Mouse (Mus musculus) frontal cortex, postnatal 14 days (tissue): ENCODE results near the gene Ttll13.

Experiments used
- DNase-seq, 2 experiments: peaks; one replicate each; pipeline ENCODE4 v3.0.0; 2022; ENCODE audit warnings: low spot score in 2 of 2

Gene Ttll13

DNA sequence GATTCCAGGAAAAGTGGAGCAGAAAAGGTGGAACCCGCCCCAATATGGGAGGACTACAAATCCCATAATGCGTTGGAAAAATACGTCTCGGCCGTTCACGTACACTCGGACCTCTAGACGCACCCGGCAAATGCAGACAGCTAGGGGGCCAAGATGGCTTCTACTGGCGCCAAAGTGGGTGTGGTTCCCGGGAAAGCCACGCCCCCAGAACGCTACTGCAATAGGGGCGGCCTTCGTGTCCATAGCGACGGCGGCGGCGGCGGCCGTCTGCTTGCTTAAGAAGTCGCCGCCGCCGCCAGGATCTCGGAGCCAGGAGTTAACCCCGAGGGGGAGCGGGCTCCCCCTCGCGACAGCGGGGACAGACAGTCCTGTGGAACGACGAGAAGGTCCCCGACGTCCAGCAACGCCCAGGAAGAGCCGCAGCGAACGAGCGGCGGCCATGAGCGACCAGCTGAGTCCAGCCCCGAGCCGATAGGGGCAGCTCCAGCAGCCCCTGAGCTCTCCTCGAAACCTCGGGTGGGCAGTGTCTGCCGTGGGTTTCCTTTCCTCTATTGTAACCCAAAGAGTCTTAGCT lies at the start of gene Ttll13:
Ttll13 (plus strand) TSS at position 229 of the 574 bp plus-strand sequence.
- DNase-seq, result peak; percentile 92 to 94

DNA sequence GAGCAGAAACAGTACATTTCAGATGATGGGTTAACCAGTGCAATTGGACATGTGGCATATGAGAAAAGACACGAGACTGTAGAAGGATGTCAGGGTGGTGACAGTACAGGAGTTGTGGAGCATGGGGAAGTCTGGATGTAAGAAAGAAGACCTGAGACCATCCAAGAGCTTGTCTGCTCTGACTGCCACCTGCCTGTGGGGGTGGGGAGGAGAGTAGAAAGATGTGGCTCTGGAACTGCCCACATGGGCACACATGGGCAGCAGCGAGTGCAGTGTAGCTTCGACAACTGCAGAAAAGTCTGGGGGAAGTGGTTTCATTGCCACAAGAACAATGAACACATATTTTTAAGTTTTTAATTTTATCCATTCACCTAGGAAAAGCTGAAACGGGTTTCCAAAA lies 48.8 kb upstream of the Ttll13 start:
- DNase-seq, result no peak

DNA sequence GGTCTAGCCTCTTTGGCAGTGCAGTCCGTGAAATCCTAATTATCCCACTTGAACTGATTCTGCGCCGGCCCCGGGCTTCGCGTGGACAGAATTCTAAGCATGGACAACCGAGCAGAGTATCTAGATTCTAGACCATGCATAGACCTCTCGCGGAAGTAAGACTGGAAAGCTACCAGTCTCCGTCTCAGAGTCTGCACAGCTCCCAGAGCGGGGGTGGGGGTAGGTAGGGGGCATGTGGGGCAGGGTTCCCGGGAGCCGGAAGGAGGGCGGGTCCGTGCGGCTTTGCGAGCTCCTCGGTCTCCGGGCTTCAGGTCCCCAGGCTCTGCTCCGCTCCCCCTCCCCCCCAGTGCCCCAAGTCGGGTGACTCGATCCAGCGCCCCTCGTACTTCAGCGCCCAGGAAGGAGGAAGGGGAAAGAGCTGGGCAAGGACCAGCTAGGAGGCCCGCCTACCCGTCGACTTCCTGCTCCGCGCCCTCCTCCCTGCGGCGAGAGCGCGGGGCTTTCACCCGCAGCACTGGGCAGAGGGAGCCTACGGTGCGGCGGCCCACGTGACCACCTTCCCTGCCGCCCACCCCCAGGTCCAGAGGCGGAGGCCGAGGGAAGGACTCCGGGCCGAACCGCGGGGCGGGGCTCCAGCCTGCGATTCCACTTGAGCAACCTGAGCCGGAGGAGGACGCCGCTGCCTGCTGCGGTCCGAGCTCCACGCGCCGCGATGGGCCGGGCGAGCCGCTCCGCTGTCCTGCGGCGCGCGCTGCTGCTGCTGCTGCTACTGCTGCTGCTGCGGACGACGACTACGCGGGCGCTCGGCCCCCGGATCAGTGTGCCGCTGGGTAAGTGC lies 48.0 kb upstream of the Ttll13 start:
- DNase-seq, result peak; percentile 66 to 70

DNA sequence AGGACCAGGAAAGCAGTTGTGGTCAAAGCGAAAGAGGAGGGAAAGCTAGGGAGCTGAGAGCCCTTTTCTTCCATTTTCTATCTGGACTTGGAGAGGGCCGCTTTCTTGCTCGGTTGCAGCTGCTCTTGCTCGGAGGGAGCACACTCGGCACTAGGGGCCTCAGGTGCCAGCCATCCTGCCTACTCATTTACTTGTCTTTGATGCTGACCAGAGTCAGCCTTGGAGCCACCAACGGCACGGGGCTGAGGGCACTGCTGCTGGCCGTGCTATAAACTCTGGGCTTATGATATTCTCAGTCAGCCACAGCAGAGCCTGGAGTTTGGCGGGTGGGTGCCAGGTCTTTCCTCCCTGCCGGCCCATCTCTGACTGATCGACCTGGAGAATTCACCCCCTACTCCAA lies 47.3 kb upstream of the Ttll13 start:
- no peak for DNase-seq

DNA sequence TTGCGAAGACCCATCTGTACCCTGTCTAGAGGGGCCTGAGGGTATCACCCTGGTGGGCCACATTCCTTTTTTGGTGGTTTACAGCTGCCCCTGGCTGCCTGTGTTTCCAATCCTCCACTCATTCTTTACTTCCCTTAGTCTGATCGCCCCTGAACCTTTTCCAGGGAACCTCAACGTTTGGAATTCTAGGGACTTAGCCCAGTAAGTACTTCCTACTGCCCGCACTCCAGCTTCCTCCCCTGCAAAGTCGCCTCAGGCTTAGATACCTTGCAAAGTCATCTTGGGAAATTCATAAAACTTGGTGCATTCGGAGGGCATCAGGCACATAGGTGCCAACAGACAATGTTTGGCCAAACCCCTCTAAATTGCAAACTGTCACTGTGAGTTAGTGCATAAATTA lies 46.9 kb upstream of the Ttll13 start:
- DNase-seq, result no peak

DNA sequence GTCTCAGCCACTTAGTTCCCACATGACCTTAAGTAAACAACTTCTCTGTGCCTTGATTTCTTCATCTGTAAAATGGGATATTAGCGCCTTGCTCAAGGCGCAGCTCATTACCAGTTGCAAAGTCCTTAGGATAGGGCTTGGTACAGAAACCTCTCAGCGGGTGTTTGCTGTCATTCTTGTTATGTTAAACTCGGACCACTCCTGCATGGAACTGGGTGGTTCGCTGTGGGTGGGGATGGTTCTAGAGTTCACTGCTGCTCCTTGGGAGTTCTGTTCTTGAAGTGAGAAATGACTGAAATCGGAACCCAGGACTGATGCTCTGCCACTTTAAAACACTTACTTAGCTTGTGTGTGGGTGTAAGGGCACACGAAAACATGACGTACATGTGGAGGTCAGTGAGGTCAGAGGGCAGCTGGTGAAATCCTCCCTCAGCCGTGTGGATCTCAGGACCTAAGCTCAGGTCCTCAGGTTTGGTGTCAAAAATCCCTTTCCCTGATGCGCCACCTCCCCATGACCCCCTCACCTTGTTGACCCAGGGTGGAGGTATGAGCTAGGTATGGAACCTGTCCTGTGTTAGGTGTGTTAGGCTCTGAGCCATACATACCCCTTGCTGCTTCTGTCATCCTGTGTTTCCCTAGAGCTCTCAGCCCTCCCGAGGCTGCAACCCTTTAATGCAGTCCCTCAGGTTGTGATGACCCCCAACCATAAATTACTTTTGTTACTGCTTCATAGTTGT lies 46.2 kb upstream of the Ttll13 start:
- no peak for DNase-seq

DNA sequence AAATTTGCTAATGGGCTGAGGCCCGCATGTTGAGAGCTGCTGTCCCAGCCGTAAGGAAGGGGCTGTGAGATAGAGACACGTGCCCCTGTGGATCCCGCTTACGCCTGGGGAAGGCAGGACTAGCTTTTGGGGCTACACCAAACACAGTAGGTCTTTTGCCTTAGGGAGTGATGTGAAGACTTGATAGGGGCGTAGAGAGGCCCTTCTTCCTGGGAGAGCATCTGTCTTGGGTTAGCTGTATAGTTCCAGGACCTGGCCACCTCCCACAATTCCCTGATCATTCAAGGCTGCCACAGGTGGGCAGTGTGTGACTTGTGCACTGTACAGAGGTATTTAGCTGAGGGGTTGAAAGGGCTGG lies 45.6 kb upstream of the Ttll13 start:
- DNase-seq, result no peak

DNA sequence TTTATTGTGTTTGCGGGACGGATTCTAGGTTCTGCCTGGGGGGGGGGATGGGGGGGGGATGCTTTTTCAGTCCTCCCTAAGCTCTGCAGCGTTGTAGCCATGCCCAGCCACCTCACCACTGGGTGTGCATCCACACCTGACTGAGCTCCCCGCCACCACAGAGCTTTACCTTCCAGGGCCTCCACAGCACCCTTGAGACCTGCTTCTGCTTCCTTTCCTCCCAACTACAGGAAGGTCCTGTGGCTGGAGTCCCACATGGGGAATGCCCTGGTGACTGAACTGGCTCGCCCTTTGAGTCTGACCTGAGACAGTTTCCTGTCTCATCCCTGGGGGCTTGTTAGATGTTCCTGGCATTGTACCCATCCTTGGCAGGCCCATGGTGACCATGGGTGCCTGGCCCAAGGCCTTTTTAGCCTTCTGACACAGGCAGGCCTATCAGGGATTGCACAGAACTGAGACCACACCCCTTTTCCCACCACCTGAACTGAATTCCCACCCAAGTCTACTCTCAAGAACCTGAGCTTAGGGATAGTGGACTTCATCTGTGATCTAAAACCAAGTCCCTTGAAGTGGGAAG lies 45.1 kb upstream of the Ttll13 start:
- DNase-seq, result no peak

DNA sequence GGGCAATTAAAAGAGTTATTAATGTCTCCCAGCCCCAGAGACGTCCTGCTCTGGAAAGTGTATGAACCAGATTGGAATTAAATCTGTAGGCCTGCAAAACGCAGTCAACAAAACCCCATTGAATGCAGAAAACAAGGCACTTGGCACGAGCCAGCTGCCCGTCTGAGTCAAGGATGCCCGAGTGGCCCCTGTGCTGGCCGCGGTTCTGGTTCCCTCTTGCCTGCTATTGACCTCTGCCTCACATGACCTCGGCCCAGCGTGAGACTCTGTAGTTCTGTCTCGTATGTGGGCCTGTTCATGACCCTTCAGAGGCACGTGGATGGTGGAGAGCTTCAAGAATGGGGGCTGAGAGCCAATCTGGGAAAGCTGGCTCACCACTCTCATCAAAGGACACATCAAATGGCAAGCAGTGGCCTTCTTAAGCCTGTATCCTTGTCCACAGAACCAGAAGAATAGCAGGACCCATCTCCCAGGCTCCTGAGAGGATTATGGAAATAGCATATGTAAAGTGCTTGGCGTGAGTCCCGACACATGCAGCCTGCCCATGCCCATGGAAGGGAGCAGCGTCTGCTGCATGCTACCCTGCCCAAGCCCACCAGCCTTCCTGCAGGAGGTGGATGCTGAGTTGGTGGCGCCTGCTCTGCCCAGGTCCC lies 44.2 kb upstream of the Ttll13 start:
- DNase-seq, result no peak

DNA sequence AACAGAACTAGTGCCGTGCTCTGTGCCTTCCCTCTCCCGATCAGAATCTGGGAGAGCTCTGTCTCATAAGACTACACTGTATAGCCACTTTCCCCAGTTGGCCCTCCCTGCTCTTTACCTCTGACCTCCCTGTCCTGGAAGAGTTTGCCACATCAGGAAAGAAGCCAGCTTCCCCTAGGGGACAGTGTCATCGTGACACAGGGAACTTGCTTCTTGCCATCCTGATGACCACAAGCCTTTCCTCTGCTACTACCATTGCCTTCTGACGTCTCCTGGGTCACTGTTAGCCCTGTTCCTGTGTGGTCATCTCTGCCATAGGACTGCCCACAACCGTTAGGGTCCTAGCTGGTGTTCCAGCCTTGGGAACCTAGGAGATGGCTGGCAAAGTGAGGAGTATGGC lies 43.2 kb upstream of the Ttll13 start:
- DNase-seq, result no peak

DNA sequence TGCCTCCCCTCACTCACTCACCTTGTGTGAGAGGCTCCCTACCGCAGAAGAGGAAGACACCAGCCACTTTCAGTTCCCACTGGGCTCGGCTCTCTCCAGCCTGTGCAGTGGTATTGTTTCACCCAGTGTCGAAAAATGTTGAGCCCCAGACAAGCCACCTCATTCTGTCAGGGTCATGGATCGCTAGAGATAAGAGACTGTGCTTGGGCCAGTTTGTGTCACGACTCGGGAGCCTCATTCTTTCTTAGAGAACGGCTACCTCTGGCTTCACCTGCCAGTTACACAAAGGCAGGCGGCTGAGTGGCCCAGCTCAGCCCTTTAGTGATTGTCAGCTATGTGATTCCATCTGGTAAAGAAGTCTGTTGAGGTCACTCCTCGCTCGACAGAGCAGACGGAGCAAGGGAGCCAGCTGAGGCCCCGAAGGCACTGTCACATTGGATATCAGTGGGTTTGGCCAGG lies 42.5 kb upstream of the Ttll13 start:
- no peak for DNase-seq

DNA sequence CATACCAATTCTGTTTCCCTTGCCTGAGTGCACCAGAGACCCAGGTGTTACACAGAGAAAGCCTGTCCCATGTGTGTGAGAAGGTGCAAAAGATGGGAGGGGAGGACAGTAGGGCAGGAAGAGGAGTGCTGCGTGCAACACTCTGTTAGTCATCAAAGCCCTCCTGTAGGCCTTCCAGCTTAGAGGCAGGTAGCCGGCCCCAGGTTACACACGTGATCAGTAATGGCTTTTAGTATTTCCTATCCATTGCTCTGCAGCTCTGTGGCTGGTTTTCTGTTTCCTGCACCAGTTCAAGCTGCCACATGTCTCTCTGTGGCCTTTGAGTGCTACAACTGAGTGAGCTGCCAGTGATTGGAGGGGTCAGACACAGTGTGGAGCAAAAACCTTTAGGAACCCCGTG lies 41.8 kb upstream of the Ttll13 start:
- no peak for DNase-seq

DNA sequence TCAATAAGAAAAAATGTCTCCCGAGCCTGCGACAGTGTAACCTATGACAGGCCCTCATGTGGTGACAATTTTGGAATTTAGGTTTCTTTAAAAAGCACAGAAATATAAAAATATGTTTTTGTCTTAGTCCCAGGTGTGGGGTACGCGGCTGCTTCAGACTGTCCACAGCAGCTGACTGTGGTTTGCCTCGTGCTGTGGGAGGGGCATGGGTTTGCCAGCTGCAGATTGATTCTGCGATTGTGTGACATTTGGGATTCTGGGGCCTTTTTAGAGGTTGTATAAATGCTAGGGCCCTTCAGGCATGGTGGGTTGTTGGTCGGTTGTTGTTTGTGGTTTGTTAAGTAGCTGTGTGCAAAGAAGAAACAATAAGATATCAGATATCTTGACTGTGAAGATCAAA lies 41.2 kb upstream of the Ttll13 start:
- no peak for DNase-seq

DNA sequence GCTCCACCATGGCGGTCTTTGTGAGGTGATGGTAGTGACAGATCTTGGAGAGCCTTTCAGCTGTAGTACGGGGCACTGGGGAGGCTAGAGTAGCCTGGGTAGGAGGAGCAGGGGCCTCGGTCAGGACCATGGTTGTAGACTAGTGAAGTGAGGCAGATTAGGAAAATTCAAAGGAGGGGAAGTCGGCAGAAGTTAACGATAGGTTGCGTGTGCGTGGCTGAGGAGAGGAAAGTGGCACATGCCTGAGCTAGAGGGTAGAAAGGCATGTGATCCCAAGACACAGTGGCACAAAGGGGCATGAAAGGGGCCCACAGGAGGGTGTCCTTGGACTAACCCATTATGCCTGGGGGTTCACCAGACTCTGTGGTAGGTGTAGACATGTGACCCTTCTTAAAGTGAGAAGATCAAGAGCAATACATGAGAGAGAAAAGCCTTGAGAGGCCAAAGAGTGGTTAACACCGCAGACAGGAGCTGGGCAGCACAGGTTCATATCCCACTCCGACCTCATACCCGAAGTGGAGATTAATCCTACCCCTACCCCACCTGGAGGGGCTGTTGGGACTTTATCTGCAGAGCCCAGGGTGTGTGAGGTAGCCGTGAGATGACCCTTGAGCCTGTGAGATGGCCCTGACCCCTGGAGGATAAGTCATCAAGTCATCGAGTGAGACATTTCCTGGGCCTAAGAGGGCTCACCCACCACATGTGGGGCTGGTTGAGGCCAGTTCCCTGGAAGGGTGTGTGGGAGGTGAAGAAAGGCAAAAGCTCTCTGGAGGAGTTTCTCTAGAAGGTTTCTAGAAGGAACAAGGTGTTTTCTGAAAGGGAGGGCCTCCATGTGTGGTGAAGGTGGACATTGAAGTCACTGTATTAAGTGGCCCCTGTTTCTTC lies 40.2 kb upstream of the Ttll13 start:
- no peak for DNase-seq

DNA sequence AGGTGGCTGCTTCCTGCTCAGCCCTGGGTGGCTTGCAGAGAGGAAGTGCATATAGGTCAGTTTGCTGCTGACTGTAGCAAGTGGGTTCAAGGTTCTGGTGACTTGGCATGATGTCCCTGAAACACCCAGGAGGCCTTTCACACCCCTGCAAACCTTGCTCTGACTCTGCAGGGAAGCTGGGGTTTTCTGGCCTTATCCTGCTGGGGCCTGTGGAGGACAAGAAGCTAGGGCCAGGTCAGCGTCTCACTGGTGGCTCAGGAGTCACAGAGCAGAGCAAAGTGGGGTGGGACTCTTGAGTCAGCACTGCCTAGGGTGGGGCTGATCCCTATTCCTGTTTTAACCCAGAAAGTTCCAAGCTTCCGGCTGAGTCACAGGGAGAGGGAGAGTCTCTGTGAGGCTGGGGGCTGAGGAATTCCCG lies 38.9 kb upstream of the Ttll13 start:
- DNase-seq, result no peak

DNA sequence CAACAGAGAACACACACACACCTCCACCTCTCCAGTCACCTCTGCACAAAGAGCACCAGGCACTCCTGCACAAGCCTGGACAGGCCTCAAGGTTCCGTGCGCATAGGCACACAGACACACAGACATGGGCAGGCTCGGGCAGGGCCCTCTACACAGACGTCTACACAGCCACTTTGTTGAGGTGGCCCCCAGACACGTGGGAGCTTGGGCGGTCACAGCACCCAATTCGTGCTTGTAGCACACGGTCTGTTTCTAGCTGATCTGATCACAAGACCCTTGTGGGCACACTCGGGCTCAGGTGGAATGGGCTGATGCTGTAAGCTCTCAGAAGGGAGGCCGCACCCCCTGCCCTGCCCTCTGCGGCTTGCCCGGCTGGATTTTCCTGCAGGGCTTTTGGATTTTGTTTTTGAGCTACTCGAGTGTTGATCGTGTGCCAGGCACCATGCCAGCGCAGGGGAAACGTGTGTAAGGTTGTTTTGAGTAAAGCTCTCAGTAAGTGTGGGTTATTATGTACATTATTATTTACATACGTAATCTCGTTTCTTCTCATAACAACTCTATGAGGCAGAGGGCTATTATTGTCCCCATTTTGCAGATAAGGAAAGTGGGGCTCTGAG lies 38.0 kb upstream of the Ttll13 start:
- DNase-seq, result no peak

DNA sequence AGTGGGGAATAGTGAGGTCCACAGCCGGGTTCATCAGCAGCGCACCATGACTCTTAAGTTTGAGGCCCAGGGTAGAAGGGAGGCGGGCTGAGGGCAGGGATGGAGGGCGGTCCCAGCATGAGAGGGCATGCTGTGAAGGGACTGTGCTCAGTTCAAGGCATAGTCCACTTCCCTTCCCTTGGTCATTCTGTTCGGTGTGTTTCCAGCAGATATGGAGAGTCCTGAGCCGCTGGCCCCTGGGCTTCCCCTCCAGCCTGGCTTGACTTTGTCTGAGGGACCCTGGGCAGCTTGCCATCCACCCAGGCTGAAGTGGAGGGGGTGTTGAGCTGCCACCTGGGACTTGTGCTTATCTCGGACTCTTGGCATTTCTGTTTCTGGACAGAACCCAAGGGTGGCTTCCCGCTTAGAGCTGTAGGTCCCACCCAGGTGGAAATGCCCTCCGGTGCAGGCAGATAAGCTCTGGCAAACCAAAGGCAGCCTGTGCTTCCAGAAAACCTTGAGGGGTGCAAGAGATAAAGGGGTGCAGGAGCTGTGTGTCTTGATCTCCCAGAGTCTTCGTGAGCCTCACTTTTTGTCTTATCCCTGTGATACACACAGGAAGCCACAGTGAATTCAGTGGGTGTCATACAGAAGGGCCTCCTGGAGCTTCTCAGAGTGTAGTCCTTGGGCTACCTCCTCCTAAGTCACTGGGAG lies 37.3 kb upstream of the Ttll13 start:
- DNase-seq, result no peak

DNA sequence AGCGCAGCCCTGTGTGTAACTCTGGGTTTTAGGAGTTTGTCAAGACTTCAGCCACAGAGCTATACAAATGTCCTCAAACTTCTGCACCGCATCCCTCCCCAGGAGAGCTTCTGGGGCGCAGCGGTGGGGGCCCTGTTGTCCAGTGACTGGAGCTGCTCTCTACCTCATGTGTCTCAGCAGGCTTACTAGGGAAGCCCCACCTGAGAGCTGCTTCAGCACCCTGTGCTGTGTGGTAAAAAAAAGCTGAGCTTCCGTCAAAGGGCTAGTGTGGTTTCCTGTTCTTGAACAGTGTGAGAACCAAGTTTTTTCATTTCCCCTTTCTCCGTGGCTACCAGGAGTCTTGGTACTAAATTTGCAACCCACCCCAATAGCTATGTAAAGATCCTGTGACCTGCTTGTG lies 36.5 kb upstream of the Ttll13 start:
- no peak for DNase-seq

DNA sequence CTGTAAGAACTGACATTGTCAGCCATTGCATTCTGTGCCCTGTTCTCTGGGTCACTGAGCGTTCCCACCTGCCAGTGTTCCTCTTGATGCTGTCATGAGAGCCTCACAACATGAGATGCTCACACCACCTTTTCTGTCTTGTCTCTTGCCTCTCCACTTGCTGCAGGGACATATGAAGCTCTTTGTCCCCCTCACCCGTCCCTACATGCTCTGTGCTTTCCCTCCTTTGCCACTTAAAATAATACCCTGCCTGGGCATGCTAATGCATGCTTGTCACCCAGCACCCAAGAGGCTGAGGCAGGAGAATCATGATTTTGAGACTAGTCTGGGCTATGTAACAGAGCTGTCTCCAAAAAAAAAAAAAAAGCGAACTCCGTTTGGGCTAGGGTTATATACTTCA lies 35.2 kb upstream of the Ttll13 start:
- DNase-seq, result no peak

DNA sequence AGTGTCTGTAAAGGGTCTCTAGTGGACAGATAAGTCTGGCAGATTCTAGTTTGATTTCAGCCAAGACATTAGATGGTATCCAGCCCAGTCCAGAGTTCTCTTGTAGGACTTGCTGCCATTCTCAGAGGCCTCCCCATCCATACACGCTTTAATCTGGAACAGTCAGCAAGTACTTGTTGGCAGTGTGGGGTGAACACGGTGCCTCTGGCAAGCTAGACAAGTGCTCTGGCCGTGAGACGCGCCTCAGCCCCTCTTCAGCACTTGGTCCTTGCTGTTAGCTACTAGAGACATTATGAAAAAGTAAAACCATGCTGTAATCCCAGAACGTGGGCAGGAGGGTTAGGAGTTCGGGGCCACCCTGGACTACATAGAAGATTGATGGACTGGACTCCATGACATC lies 32.6 kb upstream of the Ttll13 start:
- DNase-seq, result no peak
